Mouse (Mus musculus): ENCODE results near the gene Vamp9. TPM values are rescaled to one million over a fixed set of nuclear protein-coding genes. Genes with fewer than 3 reads are reported as not detected.

Gene Vamp9
- polyA plus RNA-seq (2014; fragmentation: Nextera tagmentation; extraction: Ambion mirVana), result 0.51 TPM in 1 of 2 replicates, not detected in the other

DNA sequence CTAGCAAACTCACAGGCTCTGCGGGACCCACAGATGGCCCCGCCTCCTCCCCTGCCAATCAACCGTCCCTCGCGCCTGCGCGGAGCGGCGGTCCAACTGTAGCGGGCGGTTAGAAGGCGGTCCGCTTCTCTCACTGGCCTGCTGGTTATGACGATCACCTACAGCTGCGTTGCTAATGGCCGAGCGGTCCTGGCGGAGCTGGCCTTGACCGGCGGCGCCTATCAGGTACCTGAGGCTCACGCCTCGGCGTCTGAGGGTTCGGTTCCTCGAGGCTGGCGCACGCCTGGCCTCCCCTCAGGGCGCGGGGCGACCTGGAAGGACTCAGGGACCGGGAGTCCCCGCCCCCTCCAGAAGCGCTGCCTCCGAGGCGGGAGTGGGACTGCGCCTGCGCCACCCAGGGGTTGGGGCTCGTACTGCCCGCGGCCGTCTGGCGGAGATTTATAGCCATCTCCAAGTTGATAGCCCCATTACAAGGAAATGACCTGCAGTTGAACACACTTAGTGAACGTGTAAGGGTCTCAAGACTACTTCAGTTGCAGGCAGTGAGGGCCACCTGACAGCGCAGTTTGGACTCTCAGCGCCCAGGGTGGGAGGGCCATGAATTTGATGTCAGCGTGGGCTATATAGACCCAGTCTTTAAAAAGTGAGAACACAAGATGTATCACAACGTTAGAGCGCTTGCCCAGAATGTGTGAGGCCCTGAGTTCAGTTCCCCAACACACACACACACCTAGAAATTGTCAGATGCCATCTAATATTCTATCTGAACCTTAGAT is at the start of gene Vamp9:
Gene Vamp9 (plus strand): TSS at position 74 of the 776 bp plus-strand sequence.
- peak within 1 kb of the TSS; percentile 53 for H3K4me3 ChIP-seq (ENCODE audit: low read depth, low read length)
- peak within 1 kb of the TSS; percentile 77 for H3K9ac ChIP-seq (ENCODE audit: low read length)
- WGBS, result 6% methylated on average over 47 of the region's 49 CpGs
- DNase-seq (ENCODE audit: low spot score), result peak; percentile 98
- ATAC-seq (replicated peaks; ENCODE audit: low FRiP score), result peak; percentile 100
- H3K27ac ChIP-seq (ENCODE audit: low read depth, low read length), result peak within 1 kb of the TSS; percentile 85
- H3K4me2 ChIP-seq (ENCODE audit: low read depth, low read length, severe bottlenecking), result peak within 1 kb of the TSS; percentile 59
- no peaks in the 10 kb centered on the region for H3K9me3 ChIP-seq (ENCODE audit: control insufficient read depth, low read length)
- no peaks in the 10 kb centered on the region for H3K36me3 ChIP-seq (ENCODE audit: control insufficient read depth, insufficient read depth, low read length)
- no peaks in the 10 kb centered on the region for H3K4me1 ChIP-seq (replicated peaks; ENCODE audit: control insufficient read depth, insufficient read depth, low read length)
- H3K27me3 ChIP-seq (ENCODE audit: control insufficient read depth, insufficient read depth, low read length), result no peaks in the 10 kb centered on the region

GRCm38 (mm10) chr5:99857106-99857637 is 48.9 kb upstream of the Vamp9 start:
- Histone ChIP-seq H3K9me3 (ENCODE audit: control insufficient read depth, low read length) (no peaks in the 10 kb centered on the region), H3K4me2 (ENCODE audit: low read depth, low read length, severe bottlenecking) (no peak overlapping the region), H3K27me3 (ENCODE audit: control insufficient read depth, insufficient read depth, low read length) (no peaks in the 10 kb centered on the region), H3K36me3 (ENCODE audit: control insufficient read depth, insufficient read depth, low read length) (no peaks in the 10 kb centered on the region), H3K4me1 (replicated peaks; ENCODE audit: control insufficient read depth, insufficient read depth, low read length) (peaks cover 2% of the 10 kb centered on the region; the same call in 1 of the 2 replicates), H3K9ac (ENCODE audit: low read length) (no peak overlapping the region), H3K4me3 (ENCODE audit: low read depth, low read length) (no peak overlapping the region), H3K27ac (ENCODE audit: low read depth, low read length) (no peak overlapping the region)
- ATAC-seq (replicated peaks; ENCODE audit: low FRiP score) (no peak), DNase-seq (ENCODE audit: low spot score) (no peak)
- WGBS, result 45% methylated on average over 14 of the region's 14 CpGs

DNA sequence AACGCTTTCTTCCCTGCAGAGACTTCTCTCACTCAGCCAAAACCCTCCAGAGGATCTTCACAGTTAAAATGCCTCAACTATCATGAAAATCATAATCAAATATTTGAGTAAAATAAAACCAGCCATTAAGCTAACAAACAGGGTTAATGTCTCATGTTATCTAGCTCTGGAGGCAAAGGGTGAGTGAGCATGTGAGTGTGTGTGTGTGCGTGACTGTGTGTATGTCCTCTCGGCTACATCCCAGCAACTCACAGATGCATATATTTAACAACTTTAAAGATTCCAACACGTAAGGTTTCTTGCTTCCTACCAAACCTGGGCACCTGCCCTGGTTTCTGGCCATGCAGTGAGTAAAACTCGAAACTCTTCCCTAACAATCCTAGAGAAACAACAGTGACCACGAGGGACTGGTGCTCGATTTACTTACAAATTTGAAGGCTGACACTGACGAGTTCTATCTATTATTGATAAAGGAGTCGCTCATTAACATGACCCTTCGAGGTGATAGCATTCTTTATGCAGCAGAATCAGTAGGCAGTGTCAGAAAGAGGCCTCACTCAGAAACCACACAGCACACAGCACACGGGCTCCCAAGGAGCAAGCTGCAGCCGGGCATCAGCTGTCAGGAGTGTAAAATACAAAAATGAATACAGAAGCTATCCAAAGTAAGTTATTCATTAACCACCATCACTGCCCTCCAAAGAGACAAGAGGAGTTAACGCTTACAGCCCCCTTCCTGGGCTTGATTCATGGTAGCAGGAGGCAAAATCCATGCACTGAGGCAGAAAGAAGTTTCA is 46.2 kb upstream of the Vamp9 start:
- no peaks in the 10 kb centered on the region for H3K36me3 ChIP-seq (ENCODE audit: control insufficient read depth, insufficient read depth, low read length)
- no peak overlapping the region for H3K9ac ChIP-seq (ENCODE audit: low read length)
- no peaks in the 10 kb centered on the region for H3K9me3 ChIP-seq (ENCODE audit: control insufficient read depth, low read length)
- DNase-seq (ENCODE audit: low spot score) (no peak), ATAC-seq (replicated peaks; ENCODE audit: low FRiP score) (no peak)
- no peaks in the 10 kb centered on the region for H3K27me3 ChIP-seq (ENCODE audit: control insufficient read depth, insufficient read depth, low read length)
- peaks cover 2% of the 10 kb centered on the region; the same call in 1 of the 2 replicates for H3K4me1 ChIP-seq (replicated peaks; ENCODE audit: control insufficient read depth, insufficient read depth, low read length)
- H3K4me3 ChIP-seq (ENCODE audit: low read depth, low read length), result no peak overlapping the region
- 78% methylated on average over 13 of the region's 13 CpGs for WGBS
- H3K4me2 ChIP-seq (ENCODE audit: low read depth, low read length, severe bottlenecking), result no peak overlapping the region
- H3K27ac ChIP-seq (ENCODE audit: low read depth, low read length), result no peak overlapping the region

DNA sequence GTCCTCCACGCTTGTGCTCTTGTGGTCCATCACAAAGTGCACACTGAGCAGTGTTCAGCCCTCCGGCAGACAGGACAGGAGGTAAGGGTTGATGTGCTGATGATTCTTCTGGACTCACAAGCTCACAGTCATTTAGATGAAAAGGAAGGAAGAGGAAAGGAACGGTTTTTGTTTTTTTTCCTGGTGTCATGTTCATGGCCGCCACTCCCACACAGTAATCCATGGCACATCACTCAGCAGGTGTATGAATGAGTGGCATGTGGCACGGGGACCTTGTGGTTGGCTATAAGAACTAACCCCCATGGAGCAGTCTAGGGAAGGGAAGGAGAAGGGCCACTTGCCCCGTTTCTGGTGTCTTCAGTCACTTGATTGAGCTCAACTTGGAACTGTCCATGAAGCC is 44.2 kb upstream of the Vamp9 start:
- Histone ChIP-seq H3K27me3 (ENCODE audit: control insufficient read depth, insufficient read depth, low read length) (no peaks in the 10 kb centered on the region), H3K4me3 (ENCODE audit: low read depth, low read length) (no peak overlapping the region), H3K9ac (ENCODE audit: low read length) (no peak overlapping the region), H3K4me1 (replicated peaks; ENCODE audit: control insufficient read depth, insufficient read depth, low read length) (peaks cover under 1% of the 10 kb centered on the region; the same call in 1 of the 2 replicates), H3K4me2 (ENCODE audit: low read depth, low read length, severe bottlenecking) (no peak overlapping the region), H3K36me3 (ENCODE audit: control insufficient read depth, insufficient read depth, low read length) (no peaks in the 10 kb centered on the region), H3K27ac (ENCODE audit: low read depth, low read length) (no peak overlapping the region), H3K9me3 (ENCODE audit: control insufficient read depth, low read length) (no peaks in the 10 kb centered on the region)
- DNase-seq (ENCODE audit: low spot score), result no peak
- ATAC-seq (replicated peaks; ENCODE audit: low FRiP score), result no peak
- 87% methylated on average over 6 of the region's 6 CpGs for WGBS

DNA sequence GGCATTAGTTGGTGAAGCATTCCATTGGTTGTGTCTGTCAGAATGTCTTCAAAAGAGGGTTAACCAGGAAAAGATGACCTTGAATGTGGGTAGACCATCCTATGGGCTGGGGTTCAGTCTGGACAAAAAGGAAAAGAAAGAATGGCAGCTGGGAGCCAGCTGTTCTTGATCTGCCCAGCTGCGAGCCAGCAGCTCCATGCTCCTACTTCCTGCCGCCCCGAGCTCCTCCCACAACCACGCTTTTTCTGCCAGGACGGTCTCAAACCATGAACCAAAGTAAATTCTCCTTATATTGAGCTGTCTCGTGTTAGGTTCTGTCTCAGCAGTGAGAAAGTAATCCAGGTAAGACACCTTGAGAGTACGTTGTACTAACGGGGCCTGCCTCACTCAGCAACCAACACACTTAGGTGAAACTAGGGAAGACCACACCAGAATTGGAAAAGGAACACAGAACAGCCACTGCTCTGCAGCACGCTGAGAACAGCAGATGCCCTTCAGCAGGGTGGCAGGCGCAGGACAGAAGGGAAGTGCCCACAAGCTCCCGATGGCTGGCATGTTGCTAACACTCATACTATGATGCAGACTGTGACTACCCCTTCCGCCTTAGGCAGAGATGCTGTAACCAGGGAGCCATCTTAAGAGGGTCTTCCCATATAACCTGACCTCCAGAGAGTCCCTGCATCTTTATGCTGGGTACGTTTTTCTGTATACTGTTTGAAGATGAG is 42.2 kb upstream of the Vamp9 start:
- Histone ChIP-seq H3K4me3 (ENCODE audit: low read depth, low read length) (no peak overlapping the region), H3K36me3 (ENCODE audit: control insufficient read depth, insufficient read depth, low read length) (no peaks in the 10 kb centered on the region), H3K27ac (ENCODE audit: low read depth, low read length) (no peak overlapping the region), H3K9ac (ENCODE audit: low read length) (no peak overlapping the region), H3K9me3 (ENCODE audit: control insufficient read depth, low read length) (no peaks in the 10 kb centered on the region), H3K27me3 (ENCODE audit: control insufficient read depth, insufficient read depth, low read length) (no peaks in the 10 kb centered on the region), H3K4me1 (replicated peaks; ENCODE audit: control insufficient read depth, insufficient read depth, low read length) (no peaks in the 10 kb centered on the region), H3K4me2 (ENCODE audit: low read depth, low read length, severe bottlenecking) (no peak overlapping the region)
- 82% methylated on average over 13 of the region's 13 CpGs for WGBS
- DNase-seq (ENCODE audit: low spot score) (no peak), ATAC-seq (replicated peaks; ENCODE audit: low FRiP score) (no peak)

GRCm38 (mm10) chr5:99865779-99866178 is 40.3 kb upstream of the Vamp9 start:
- H3K27ac ChIP-seq (ENCODE audit: low read depth, low read length), result no peak overlapping the region
- DNase-seq (ENCODE audit: low spot score) (no peak), ATAC-seq (replicated peaks; ENCODE audit: low FRiP score) (no peak)
- H3K4me2 ChIP-seq (ENCODE audit: low read depth, low read length, severe bottlenecking), result no peak overlapping the region
- no peaks in the 10 kb centered on the region for H3K4me1 ChIP-seq (replicated peaks; ENCODE audit: control insufficient read depth, insufficient read depth, low read length)
- no peak overlapping the region for H3K4me3 ChIP-seq (ENCODE audit: low read depth, low read length)
- WGBS, result 100% methylated on average over 1 of the region's 1 CpGs
- H3K27me3 ChIP-seq (ENCODE audit: control insufficient read depth, insufficient read depth, low read length), result no peaks in the 10 kb centered on the region
- H3K9me3 ChIP-seq (ENCODE audit: control insufficient read depth, low read length), result no peaks in the 10 kb centered on the region
- H3K9ac ChIP-seq (ENCODE audit: low read length), result no peak overlapping the region
- H3K36me3 ChIP-seq (ENCODE audit: control insufficient read depth, insufficient read depth, low read length), result no peaks in the 10 kb centered on the region

- Histone ChIP-seq H3K4me3 (ENCODE audit: low read depth, low read length) (no peak overlapping the region), H3K9me3 (ENCODE audit: control insufficient read depth, low read length) (no peaks in the 10 kb centered on the region), H3K4me1 (replicated peaks; ENCODE audit: control insufficient read depth, insufficient read depth, low read length) (no peaks in the 10 kb centered on the region), H3K9ac (ENCODE audit: low read length) (no peak overlapping the region), H3K36me3 (ENCODE audit: control insufficient read depth, insufficient read depth, low read length) (no peaks in the 10 kb centered on the region), H3K4me2 (ENCODE audit: low read depth, low read length, severe bottlenecking) (no peak overlapping the region), H3K27ac (ENCODE audit: low read depth, low read length) (no peak overlapping the region), H3K27me3 (ENCODE audit: control insufficient read depth, insufficient read depth, low read length) (no peaks in the 10 kb centered on the region)
- no peak for DNase-seq (ENCODE audit: low spot score)
- WGBS, result 94% methylated on average over 17 of the region's 17 CpGs
- ATAC-seq (replicated peaks; ENCODE audit: low FRiP score), result no peak
These were observed 37.8 kb upstream of the Vamp9 start for GRCm38 (mm10) chr5:99868286-99868685.

DNA sequence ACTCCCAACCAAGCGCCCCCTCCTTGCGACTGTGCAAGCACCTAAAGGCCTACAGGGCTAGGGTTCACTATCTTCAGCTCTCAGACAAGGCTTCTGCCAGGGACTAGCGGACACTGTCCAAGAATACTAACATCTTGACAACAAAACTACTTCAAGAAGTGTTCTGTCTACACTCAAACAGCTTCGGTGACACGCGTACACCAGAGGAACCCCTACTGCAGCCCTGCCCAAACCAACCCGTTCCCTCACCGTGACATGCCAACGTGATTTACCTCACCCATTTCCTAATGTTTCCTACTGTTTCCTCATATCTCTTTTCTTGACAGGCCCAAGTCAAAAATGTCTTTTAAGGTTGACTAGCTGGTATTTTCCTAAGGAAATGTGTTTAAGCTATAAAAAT is 37.1 kb upstream of the Vamp9 start:
- H3K4me3 ChIP-seq (ENCODE audit: low read depth, low read length), result no peak overlapping the region
- H3K4me1 ChIP-seq (replicated peaks; ENCODE audit: control insufficient read depth, insufficient read depth, low read length), result no peaks in the 10 kb centered on the region
- no peak for DNase-seq (ENCODE audit: low spot score)
- H3K9ac ChIP-seq (ENCODE audit: low read length), result no peak overlapping the region
- H3K9me3 ChIP-seq (ENCODE audit: control insufficient read depth, low read length), result no peaks in the 10 kb centered on the region
- no peak overlapping the region for H3K27ac ChIP-seq (ENCODE audit: low read depth, low read length)
- no peak overlapping the region for H3K4me2 ChIP-seq (ENCODE audit: low read depth, low read length, severe bottlenecking)
- no peaks in the 10 kb centered on the region for H3K27me3 ChIP-seq (ENCODE audit: control insufficient read depth, insufficient read depth, low read length)
- WGBS, result 93% methylated on average over 9 of the region's 9 CpGs
- ATAC-seq (replicated peaks; ENCODE audit: low FRiP score), result no peak
- no peaks in the 10 kb centered on the region for H3K36me3 ChIP-seq (ENCODE audit: control insufficient read depth, insufficient read depth, low read length)
